Comparison of ENCODE assay signal across 21 mouse cellular contexts in genomic region chr2:118498476-118498875, GRCm38 (mm10). TPM values are rescaled to one million over a fixed set of nuclear protein-coding genes. Genes with fewer than 3 reads are reported as not detected.
DNase-seq lines count a peak whose midpoint lies in the region; ATAC-seq lines count a peak whose summit lies in the region.
"Had no signal": no experiment of that assay in that cellular context is flagged by ENCODE, and none has a peak within 500 bp of the region (broad histone marks: within the 10 kb centered on the region; RNA-seq: fewer than 3 reads in every experiment).

No protein-coding gene starts in this region.

- 83% methylated on average over 6 of the region's 6 CpGs for WGBS in forebrain, embryonic 10.5 days
- WGBS in forebrain, embryonic 13.5 days = 78% methylated on average over 6 of the region's 6 CpGs
- 80% methylated on average over 6 of the region's 6 CpGs for WGBS in intestine, embryonic 14.5 days
- WGBS in intestine, embryonic 15.5 days = 83% methylated on average over 6 of the region's 6 CpGs
- WGBS in limb, embryonic 10.5 days = 83% methylated on average over 6 of the region's 6 CpGs

- no peak overlapping the region for H3K4me2 ChIP-seq in forebrain, embryonic 13.5 days
- H3K4me2 ChIP-seq in intestine, embryonic 14.5 days (ENCODE audit: low read length) = no peak overlapping the region
- H3K4me2 ChIP-seq in intestine, embryonic 15.5 days (replicated peaks) = no peak overlapping the region
- H3K4me2 ChIP-seq: heart, embryonic 15.5 days; limb, embryonic 15.5 days; liver, embryonic 15.5 days; neural tube, embryonic 15.5 days; stomach, embryonic 15.5 days had no signal

- no peaks in the 10 kb centered on the region for H3K9me3 ChIP-seq in forebrain, embryonic 10.5 days
- no peaks in the 10 kb centered on the region for H3K9me3 ChIP-seq in forebrain, embryonic 13.5 days (replicated peaks)
- H3K9me3 ChIP-seq in intestine, embryonic 14.5 days (ENCODE audit: control insufficient read depth, low read length) = no peaks in the 10 kb centered on the region
- H3K9me3 ChIP-seq in intestine, embryonic 15.5 days = no peaks in the 10 kb centered on the region
- no peaks in the 10 kb centered on the region for H3K9me3 ChIP-seq in limb, embryonic 10.5 days (replicated peaks)
- H3K9me3 ChIP-seq: heart, embryonic 15.5 days; limb, embryonic 15.5 days; liver, embryonic 15.5 days; neural tube, embryonic 15.5 days; stomach, embryonic 15.5 days had no signal

- 0 out of 2 replicates have a peak overlapping the region, but pooled peaks have one; percentile 74 for H3K27ac ChIP-seq in forebrain, embryonic 10.5 days
- no peak overlapping the region for H3K27ac ChIP-seq in forebrain, embryonic 13.5 days
- H3K27ac ChIP-seq in intestine, embryonic 14.5 days (ENCODE audit: low read depth) = 0 out of 2 replicates have a peak overlapping the region, but pooled peaks have one; percentile 22
- no peak overlapping the region for H3K27ac ChIP-seq in intestine, embryonic 15.5 days
- H3K27ac ChIP-seq in limb, embryonic 10.5 days = peak overlapping the region; percentile 69; the same call in 1 of the 2 replicates
- H3K27ac ChIP-seq: liver, embryonic 15.5 days; neural tube, embryonic 15.5 days; stomach, embryonic 15.5 days had no signal

- peaks cover 39% of the 10 kb centered on the region for H3K4me1 ChIP-seq in forebrain, embryonic 10.5 days
- H3K4me1 ChIP-seq in forebrain, embryonic 13.5 days = peaks cover 10% of the 10 kb centered on the region; the same call in 1 of the 2 replicates
- H3K4me1 ChIP-seq in intestine, embryonic 14.5 days (replicated peaks; ENCODE audit: control insufficient read depth, insufficient read depth, low read length) = peaks cover 13% of the 10 kb centered on the region
- peaks cover 7% of the 10 kb centered on the region; the same call in 1 of the 2 replicates for H3K4me1 ChIP-seq in intestine, embryonic 15.5 days (replicated peaks)
- peaks cover 42% of the 10 kb centered on the region for H3K4me1 ChIP-seq in limb, embryonic 10.5 days
- H3K4me1 ChIP-seq: heart, embryonic 15.5 days; liver, embryonic 15.5 days had no signal

- peaks cover 13% of the 10 kb centered on the region; the same call in 1 of the 2 replicates for H3K27me3 ChIP-seq in forebrain, embryonic 10.5 days (ENCODE audit: poor library complexity, severe bottlenecking)
- H3K27me3 ChIP-seq in forebrain, embryonic 13.5 days = no peaks in the 10 kb centered on the region
- no peaks in the 10 kb centered on the region for H3K27me3 ChIP-seq in intestine, embryonic 14.5 days (replicated peaks; ENCODE audit: control insufficient read depth, insufficient read depth, low read length)
- no peaks in the 10 kb centered on the region for H3K27me3 ChIP-seq in intestine, embryonic 15.5 days (replicated peaks)
- H3K27me3 ChIP-seq in limb, embryonic 10.5 days (ENCODE audit: low read depth, poor library complexity, severe bottlenecking) = no peaks in the 10 kb centered on the region
- H3K27me3 ChIP-seq: heart, embryonic 15.5 days; limb, embryonic 15.5 days; liver, embryonic 15.5 days; neural tube, embryonic 15.5 days; stomach, embryonic 15.5 days had no signal

- no peak overlapping the region for H3K9ac ChIP-seq in forebrain, embryonic 13.5 days
- no peak overlapping the region for H3K9ac ChIP-seq in intestine, embryonic 14.5 days (ENCODE audit: low read length)
- no peak overlapping the region for H3K9ac ChIP-seq in intestine, embryonic 15.5 days
- H3K9ac ChIP-seq: heart, embryonic 15.5 days; limb, embryonic 15.5 days; liver, embryonic 15.5 days; neural tube, embryonic 15.5 days; stomach, embryonic 15.5 days had no signal

- no peak for DNase-seq in forebrain, embryonic 10.5 days (ENCODE audit: extremely low spot score, low spot score)
- no peak for DNase-seq in intestine, embryonic 14.5 days (ENCODE audit: low spot score)
- DNase-seq in limb, embryonic 10.5 days (ENCODE audit: low spot score) = no peak
- peak; percentile 75 for DNase-seq in thymus, postnatal 14 days
- DNase-seq: cerebellum, adult 11 months; cerebellum, adult 9-11 months; kidney, adult 9 months; kidney, postnatal 25 days had no signal

- H3K4me3 ChIP-seq in forebrain, embryonic 10.5 days = no peak overlapping the region
- H3K4me3 ChIP-seq in forebrain, embryonic 13.5 days = no peak overlapping the region
- no peak overlapping the region for H3K4me3 ChIP-seq in intestine, embryonic 14.5 days (ENCODE audit: low read depth, low read length)
- H3K4me3 ChIP-seq in intestine, embryonic 15.5 days (replicated peaks) = no peak overlapping the region
- H3K4me3 ChIP-seq in limb, embryonic 10.5 days = no peak overlapping the region
- H3K4me3 ChIP-seq: heart, embryonic 15.5 days; limb, embryonic 15.5 days; liver, embryonic 15.5 days; myocyte; neural tube, embryonic 15.5 days; stomach, embryonic 15.5 days had no signal

- no peak for ATAC-seq in forebrain, embryonic 13.5 days
- ATAC-seq in intestine, embryonic 14.5 days (replicated peaks; ENCODE audit: low FRiP score, low TSS enrichment, low read depth) = no peak
- no peak for ATAC-seq in intestine, embryonic 15.5 days
- no peak for ATAC-seq in frontal cortex, adult (ENCODE audit: low TSS enrichment)
- ATAC-seq in erythroid progenitor cell, adult 5-6 weeks (replicated peaks; ENCODE audit: low FRiP score, poor library complexity, severe bottlenecking) = no peak
- ATAC-seq: forebrain, embryonic 14.5 days; inflammation-experienced regulatory T-cells, adult 6 months; midbrain, embryonic 16.5 days had no signal

- H3K36me3 ChIP-seq in forebrain, embryonic 10.5 days (replicated peaks) = no peaks in the 10 kb centered on the region
- no peaks in the 10 kb centered on the region for H3K36me3 ChIP-seq in forebrain, embryonic 13.5 days (ENCODE audit: poor library complexity, severe bottlenecking)
- H3K36me3 ChIP-seq in intestine, embryonic 14.5 days (ENCODE audit: control insufficient read depth, insufficient read depth, low read length) = no peaks in the 10 kb centered on the region
- no peaks in the 10 kb centered on the region for H3K36me3 ChIP-seq in intestine, embryonic 15.5 days
- H3K36me3 ChIP-seq in limb, embryonic 10.5 days = no peaks in the 10 kb centered on the region
- H3K36me3 ChIP-seq: heart, embryonic 15.5 days; limb, embryonic 15.5 days; liver, embryonic 15.5 days; neural tube, embryonic 15.5 days; stomach, embryonic 15.5 days had no signal

RNA-seq across cellular contexts. Expression of gene Srp14, which starts 19.0 kb away (rescaled TPM):
- polyA plus RNA-seq in forebrain, embryonic 10.5 days (2016; fragmentation: Nextera tagmentation; extraction: Ambion mirVana) = 238 and 240 TPM in 2 replicates
- 336 and 347 TPM in 2 replicates for polyA plus RNA-seq in forebrain, embryonic 13.5 days (2015; fragmentation: Nextera tagmentation; extraction: Ambion mirVana)
- polyA plus RNA-seq in intestine, embryonic 14.5 days (2014; fragmentation: Nextera tagmentation; extraction: Ambion mirVana) = 203 and 215 TPM in 2 replicates
- polyA plus RNA-seq in intestine, embryonic 15.5 days (2015; fragmentation: Nextera tagmentation; extraction: Ambion mirVana) = 196 and 209 TPM in 2 replicates
- 227 and 232 TPM in 2 replicates for polyA plus RNA-seq in limb, embryonic 10.5 days (2016; fragmentation: Nextera tagmentation; extraction: Ambion mirVana)
- total RNA-seq in erythroid progenitor cell, adult 5-6 weeks (2015; ENCODE audit: low replicate concordance) = 38.9 and 114 TPM in 2 replicates
- total RNA-seq in erythroid progenitor cell, adult 5-6 weeks (2017; ENCODE audit: low replicate concordance) = 50.6 and 86.5 TPM in 2 replicates

RNA-seq across cellular contexts. Expression of gene Bmf, which starts 51.0 kb away (rescaled TPM):
- 3.8 and 4.5 TPM in 2 replicates for polyA plus RNA-seq in forebrain, embryonic 10.5 days (2016; fragmentation: Nextera tagmentation; extraction: Ambion mirVana)
- polyA plus RNA-seq in forebrain, embryonic 13.5 days (2015; fragmentation: Nextera tagmentation; extraction: Ambion mirVana) = 1.6 and 2.8 TPM in 2 replicates
- polyA plus RNA-seq in intestine, embryonic 14.5 days (2014; fragmentation: Nextera tagmentation; extraction: Ambion mirVana) = 4.9 and 5.0 TPM in 2 replicates
- polyA plus RNA-seq in intestine, embryonic 15.5 days (2015; fragmentation: Nextera tagmentation; extraction: Ambion mirVana) = 2.8 and 3.0 TPM in 2 replicates
- 4.2 and 5.5 TPM in 2 replicates for polyA plus RNA-seq in limb, embryonic 10.5 days (2016; fragmentation: Nextera tagmentation; extraction: Ambion mirVana)
- total RNA-seq in erythroid progenitor cell, adult 5-6 weeks (2015; ENCODE audit: low replicate concordance) = 2.1 and 3.2 TPM in 2 replicates
- 1.0 and 5.9 TPM in 2 replicates for total RNA-seq in erythroid progenitor cell, adult 5-6 weeks (2017; ENCODE audit: low replicate concordance)

Comparison
In these comparisons a context has a peak if more than half of its experiments do, and no peak if none do; other contexts are left out.
1. H3K27ac ChIP-seq: peak in forebrain, embryonic 10.5 days (single experiment), intestine, embryonic 14.5 days (single experiment) and limb, embryonic 10.5 days (single experiment); none in forebrain, embryonic 13.5 days (single experiment) and intestine, embryonic 15.5 days (single experiment).